Mouse (Mus musculus) embryonic facial prominence, embryonic 15.5 days (tissue): ENCODE data around the gene Nle1. TPM values are rescaled to one million over a fixed set of nuclear protein-coding genes. Genes with fewer than 3 reads are reported as not detected.
"Not testable (repeated sequence)": the region's sequence is repeated elsewhere in the genome, so short reads cannot be mapped to it uniquely, and the experiment has no call there.

Source experiments
- ATAC-seq: fragments of 200-750 bp; cut with Nextera tagmentation; 2 replicates; pipeline ENCODE4 v1.8.0; 2017; ENCODE audit warnings: low read depth, moderate TSS enrichment; ENCODE audit not compliant: insufficient number of reproducible peaks, low FRiP score, low TSS enrichment
- H3K27ac ChIP-seq: fragments of 300-500 bp; sonication (generic); replicated peaks from 2 replicates; pipeline ENCODE4 v1.5.1; 2015; ENCODE audit warnings: mild to moderate bottlenecking, inconsistent platforms
- H3K27me3 ChIP-seq: fragments of 300-500 bp; sonication (generic); 2 replicates; pipeline ENCODE4 v1.6.1; 2015; ENCODE audit warnings: inconsistent platforms
- H3K36me3 ChIP-seq: fragments of 300-500 bp; sonication (generic); 2 replicates; pipeline ENCODE4 v1.6.1; 2015; ENCODE audit warnings: mild to moderate bottlenecking, inconsistent platforms
- H3K4me1 ChIP-seq: fragments of 300-500 bp; sonication (generic); 2 replicates; pipeline ENCODE4 v1.6.1; 2015; ENCODE audit warnings: inconsistent platforms
- H3K4me2 ChIP-seq: fragments of 300-500 bp; sonication (generic); replicated peaks from 2 replicates; pipeline ENCODE4 v1.6.1; 2015; ENCODE audit warnings: mild to moderate bottlenecking, inconsistent platforms
- H3K4me3 ChIP-seq: fragments of 300-500 bp; sonication (generic); replicated peaks from 2 replicates; pipeline ENCODE4 v1.5.1; 2015; ENCODE audit warnings: mild to moderate bottlenecking, inconsistent platforms
- H3K9ac ChIP-seq: fragments of 300-500 bp; sonication (generic); 2 replicates; pipeline ENCODE4 v1.6.1; 2015; ENCODE audit warnings: inconsistent platforms
- H3K9me3 ChIP-seq: fragments of 300-500 bp; sonication (generic); replicated peaks from 2 replicates; pipeline ENCODE4 v1.6.1; 2016; ENCODE audit warnings: inconsistent platforms
- WGBS: fragments of 180-500 bp; shearing (Covaris S2); methylation state at CpG from one replicate; pipeline ENCODE4 v1.1.7; 2015; 5-methylcytosine and 5-hydroxymethylcytosine counted together
- polyA plus RNA-seq: library from polyadenylated mRNA; unstranded; fragments of >200 nt; fragmentation: Nextera tagmentation; extraction: Ambion mirVana; gene quantifications from 2 replicates; pipeline ENCODE4 v1.2.1, GENCODE M21; 2015

The Nle1 gene
- polyA plus RNA-seq, 1 experiment from 2014 or later: 38.4 TPM

- peak overlapping the region; percentile 91 for H3K4me2 ChIP-seq
- H3K4me1 ChIP-seq: peaks cover 20% of the 10 kb centered on the region
- 2% methylated on average over 29 of the region's 29 CpGs for WGBS
- no peak for ATAC-seq
- no peaks in the 10 kb centered on the region for H3K36me3 ChIP-seq
- H3K4me3 ChIP-seq: peak overlapping the region; percentile 47
- H3K9me3 ChIP-seq: no peaks in the 10 kb centered on the region
- no peak overlapping the region for H3K9ac ChIP-seq
- peaks cover 70% of the 10 kb centered on the region for H3K27me3 ChIP-seq
- no peak overlapping the region for H3K27ac ChIP-seq
Observed at GRCm38 (mm10) chr11:82933186-82933585, 25.0 kb upstream of the Nle1 start.

- H3K9ac ChIP-seq: 0 out of 2 replicates have a peak overlapping the region, but pooled peaks have one; percentile 9
- H3K4me3 ChIP-seq: peak overlapping the region; percentile 47
- not testable (repeated sequence) for H3K36me3 ChIP-seq, H3K27ac ChIP-seq, H3K9me3 ChIP-seq, ATAC-seq
- H3K4me1 ChIP-seq: peaks cover 20% of the 10 kb centered on the region
- WGBS: 1% methylated on average over 99 of the region's 119 CpGs
- peak overlapping the region; percentile 91 for H3K4me2 ChIP-seq
- H3K27me3 ChIP-seq: peaks cover 66% of the 10 kb centered on the region
Observed at GRCm38 (mm10) chr11:82931671-82932450, 23.6 kb upstream of the Nle1 start.

- H3K27ac ChIP-seq, ATAC-seq, H3K9me3 ChIP-seq, H3K36me3 ChIP-seq: not testable (repeated sequence)
- Histone ChIP-seq H3K4me3 (peak overlapping the region; percentile 47), H3K4me2 (peak overlapping the region; percentile 91), H3K4me1 (peaks cover 20% of the 10 kb centered on the region), H3K27me3 (peaks cover 65% of the 10 kb centered on the region), H3K9ac (0 out of 2 replicates have a peak overlapping the region, but pooled peaks have one; percentile 9)
- 2% methylated on average over 60 of the region's 63 CpGs for WGBS
Observed at GRCm38 (mm10) chr11:82931161-82931560, 22.9 kb upstream of the Nle1 start.

GRCm38 (mm10) chr11:82930391-82930955 is 22.3 kb upstream of the Nle1 start:
- Histone ChIP-seq H3K4me3 (peak overlapping the region; percentile 47), H3K4me1 (peaks cover 20% of the 10 kb centered on the region), H3K27me3 (peaks cover 65% of the 10 kb centered on the region), H3K4me2 (peak overlapping the region; percentile 91)
- under 1% methylated on average over 83 of the region's 85 CpGs for WGBS
- H3K9ac ChIP-seq, ATAC-seq, H3K9me3 ChIP-seq, H3K27ac ChIP-seq, H3K36me3 ChIP-seq: not testable (repeated sequence)

- no peak overlapping the region for H3K9ac ChIP-seq
- no peak overlapping the region for H3K4me3 ChIP-seq
- no peaks in the 10 kb centered on the region for H3K36me3 ChIP-seq
- no peak overlapping the region for H3K27ac ChIP-seq
- no peak overlapping the region for H3K4me2 ChIP-seq
- H3K4me1 ChIP-seq: peaks cover 20% of the 10 kb centered on the region
- no peaks in the 10 kb centered on the region for H3K9me3 ChIP-seq
- 18% methylated on average over 3 of the region's 3 CpGs for WGBS
- no peak for ATAC-seq
- peaks cover 67% of the 10 kb centered on the region for H3K27me3 ChIP-seq
Observed at GRCm38 (mm10) chr11:82929633-82929950, 21.4 kb upstream of the Nle1 start.

GRCm38 (mm10) chr11:82928897-82929632 is 20.9 kb upstream of the Nle1 start:
- 30% methylated on average over 20 of the region's 20 CpGs for WGBS
- Histone ChIP-seq H3K4me2 (no peak overlapping the region), H3K9ac (no peak overlapping the region), H3K27ac (no peak overlapping the region), H3K4me3 (no peak overlapping the region), H3K27me3 (peaks cover 62% of the 10 kb centered on the region), H3K36me3 (no peaks in the 10 kb centered on the region), H3K9me3 (no peaks in the 10 kb centered on the region), H3K4me1 (peaks cover 20% of the 10 kb centered on the region)
- ATAC-seq: 0 out of 2 replicates have a peak, but pooled peaks have one; percentile 29

- H3K27ac ChIP-seq, ATAC-seq: not testable (repeated sequence)
- WGBS: 83% methylated on average over 6 of the region's 6 CpGs
Observed at GRCm38 (mm10) chr11:82923910-82924309, 15.7 kb upstream of the Nle1 start.

GRCm38 (mm10) chr11:82921691-82922090 is 13.5 kb upstream of the Nle1 start:
- peaks cover 40% of the 10 kb centered on the region for H3K27me3 ChIP-seq
- H3K27ac ChIP-seq: no peak overlapping the region
- no peaks in the 10 kb centered on the region for H3K36me3 ChIP-seq
- H3K9me3 ChIP-seq: no peaks in the 10 kb centered on the region
- ATAC-seq: no peak
- no peak overlapping the region for H3K4me3 ChIP-seq
- no peak overlapping the region for H3K9ac ChIP-seq
- H3K4me2 ChIP-seq: no peak overlapping the region
- no peaks in the 10 kb centered on the region for H3K4me1 ChIP-seq
- WGBS: 69% methylated on average over 4 of the region's 4 CpGs

More at GRCm38 (mm10) chr11:82923910-82924309, 15.7 kb upstream of the Nle1 start:
- not testable (repeated sequence) for H3K4me2 ChIP-seq, H3K36me3 ChIP-seq, H3K9ac ChIP-seq, H3K4me3 ChIP-seq, H3K4me1 ChIP-seq, H3K9me3 ChIP-seq
- peaks cover 53% of the 10 kb centered on the region for H3K27me3 ChIP-seq

GRCm38 (mm10) chr11:82920768-82921167 is 12.6 kb upstream of the Nle1 start:
- Histone ChIP-seq H3K4me3 (no peak overlapping the region), H3K27ac (no peak overlapping the region), H3K4me2 (no peak overlapping the region), H3K36me3 (no peaks in the 10 kb centered on the region), H3K4me1 (no peaks in the 10 kb centered on the region), H3K9ac (no peak overlapping the region), H3K27me3 (peaks cover 32% of the 10 kb centered on the region), H3K9me3 (no peaks in the 10 kb centered on the region)
- ATAC-seq: no peak
- WGBS: 42% methylated on average over 10 of the region's 10 CpGs

- ATAC-seq: no peak
- peaks cover 9% of the 10 kb centered on the region for H3K27me3 ChIP-seq
- 10% methylated on average over 16 of the region's 16 CpGs for WGBS
- H3K4me1 ChIP-seq: no peaks in the 10 kb centered on the region
- no peaks in the 10 kb centered on the region for H3K36me3 ChIP-seq
- H3K4me3 ChIP-seq: no peak overlapping the region
- H3K27ac ChIP-seq: no peak overlapping the region
- H3K9ac ChIP-seq: no peak overlapping the region
- H3K9me3 ChIP-seq: no peaks in the 10 kb centered on the region
- H3K4me2 ChIP-seq: peak overlapping the region; percentile 29; the same call in 1 of the 2 replicates
Observed at GRCm38 (mm10) chr11:82914711-82915352, 6.6 kb upstream of the Nle1 start.
